Mouse (Mus musculus) left cerebral cortex, adult 8-10 months (tissue): ENCODE measurements at regions not wholly inside any gene's neighbourhood (a gene's known extent, or its start where the extent isn't known, plus 50 kb on each side); places are given as distances from the start of the nearest gene placed in this dataset.

ENCODE experiments used
- DNase-seq, 2 experiments: peaks; one replicate each; pipeline ENCODE4 v3.0.0; 2022; ENCODE audit warnings: low spot score in 2 of 2

DNA sequence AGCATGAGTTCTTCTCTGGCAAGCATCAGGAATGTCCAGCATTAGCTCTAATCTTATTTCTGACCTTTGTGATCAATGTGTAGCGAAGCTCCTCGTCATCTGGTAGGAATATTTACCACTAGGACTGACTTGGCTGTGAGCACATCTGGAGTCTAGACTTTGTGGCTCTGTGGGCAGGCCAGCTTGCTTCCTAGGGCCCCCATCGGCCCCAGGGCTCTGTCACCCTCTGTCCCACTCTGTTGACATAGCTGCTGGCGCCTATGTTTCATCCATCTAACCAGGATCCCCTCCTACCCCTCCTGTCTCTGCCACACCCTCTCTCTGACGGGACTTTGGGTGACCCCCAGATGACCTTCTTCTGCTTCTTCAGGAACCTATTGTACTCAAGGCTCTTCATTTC is 520.6 kb upstream of the Id2 start:
- DNase-seq, result no peak

DNA sequence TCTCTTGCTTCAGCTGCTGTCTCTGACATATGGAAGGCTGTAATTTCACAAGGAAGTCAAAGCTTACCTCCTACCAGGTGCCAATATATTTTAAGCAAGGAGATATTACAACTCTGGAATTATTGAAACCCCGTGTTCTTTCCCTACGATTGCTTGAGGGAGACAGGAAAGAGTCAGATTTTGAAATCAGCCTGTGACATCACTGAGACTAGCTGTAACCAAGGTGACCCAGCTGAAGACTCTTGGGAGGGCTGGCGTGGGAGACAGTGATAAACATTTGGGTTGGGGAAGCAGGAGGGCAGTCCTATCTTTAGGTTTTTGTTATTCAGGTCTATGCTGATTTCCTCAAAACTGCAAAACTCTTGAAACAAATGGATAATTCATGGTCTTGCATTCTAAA is 518.4 kb upstream of the Id2 start:
- peak in 1 of 2 experiments; percentile 32 for DNase-seq

DNA sequence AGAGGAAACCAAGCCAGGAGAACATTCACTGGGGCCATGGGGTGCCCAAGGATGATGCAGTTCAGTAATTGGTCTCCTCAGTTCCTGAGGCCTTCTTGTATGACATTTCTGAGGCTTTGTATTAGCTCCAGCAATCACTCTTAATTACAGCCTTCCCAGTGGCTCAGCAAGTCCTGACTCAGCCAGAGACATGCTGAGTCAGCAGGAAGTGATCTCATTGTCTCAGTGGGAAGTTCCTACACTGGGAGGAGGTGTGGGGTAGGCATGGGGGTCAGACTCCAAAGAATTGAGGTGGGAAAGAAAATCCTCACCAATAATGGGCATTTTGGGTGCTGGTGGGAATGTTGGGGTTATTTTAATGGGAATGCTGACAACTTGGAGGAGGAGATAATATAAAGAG is 516.5 kb upstream of the Id2 start:
- no peak for DNase-seq

DNA sequence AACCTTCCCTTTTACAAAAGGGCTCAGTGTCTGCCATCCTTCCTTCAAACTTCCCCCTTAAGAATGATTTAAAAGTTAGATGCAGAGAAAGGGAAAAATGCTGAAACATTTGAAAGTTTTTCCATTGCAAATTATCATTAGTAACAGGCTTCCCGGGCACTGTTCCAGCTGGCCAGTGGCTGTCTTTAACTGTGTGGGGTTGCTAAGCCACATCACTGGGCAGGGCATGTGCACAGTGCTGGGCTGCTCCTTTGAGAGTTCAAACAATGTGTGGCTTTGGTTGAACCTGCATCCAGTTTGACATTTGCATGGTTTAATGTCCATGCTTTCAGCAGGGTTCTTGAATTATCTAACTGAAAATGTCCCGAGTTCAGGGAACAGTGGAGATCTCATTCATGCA is 512.1 kb upstream of the Id2 start:
- DNase-seq, result no peak

DNA sequence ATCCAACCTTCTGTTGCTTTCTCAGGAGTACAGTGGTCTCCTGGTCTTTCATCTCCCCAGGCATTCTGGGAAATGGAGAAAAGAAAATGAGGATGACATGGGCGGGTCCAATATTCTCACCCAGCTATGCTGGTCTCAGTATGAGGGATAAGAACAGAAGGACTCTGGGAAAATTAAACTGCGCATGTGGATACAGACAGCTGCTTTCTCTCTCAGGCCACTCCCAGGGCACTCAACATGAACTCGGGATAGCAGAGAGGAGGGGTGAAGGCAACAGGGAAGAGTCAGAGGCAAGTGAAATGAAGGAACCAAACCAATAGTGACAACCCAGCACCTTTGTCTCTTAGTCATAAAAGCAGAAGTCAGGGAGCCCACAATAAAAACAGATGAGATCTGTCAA is 508.5 kb upstream of the Id2 start:
- DNase-seq, result no peak

DNA sequence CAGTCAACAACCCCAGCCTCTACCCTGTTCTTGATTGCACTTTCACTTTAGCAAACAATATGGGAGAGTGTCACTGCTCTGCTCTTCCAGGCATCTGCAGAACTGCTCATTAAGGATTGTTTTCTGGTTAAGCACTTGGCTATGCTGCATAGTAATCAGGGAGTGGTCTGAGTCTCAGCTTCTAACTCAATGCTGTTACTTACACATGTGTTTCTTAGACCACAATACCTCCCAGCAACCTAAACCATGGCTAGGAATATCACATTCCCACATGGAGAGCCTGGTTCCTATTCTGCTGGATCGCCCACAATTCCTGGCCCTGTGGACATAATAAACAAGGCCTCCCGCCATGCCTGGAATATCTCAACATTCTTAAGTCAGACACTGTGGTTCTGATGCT is 493.3 kb upstream of the Id2 start:
- DNase-seq, result no peak

DNA sequence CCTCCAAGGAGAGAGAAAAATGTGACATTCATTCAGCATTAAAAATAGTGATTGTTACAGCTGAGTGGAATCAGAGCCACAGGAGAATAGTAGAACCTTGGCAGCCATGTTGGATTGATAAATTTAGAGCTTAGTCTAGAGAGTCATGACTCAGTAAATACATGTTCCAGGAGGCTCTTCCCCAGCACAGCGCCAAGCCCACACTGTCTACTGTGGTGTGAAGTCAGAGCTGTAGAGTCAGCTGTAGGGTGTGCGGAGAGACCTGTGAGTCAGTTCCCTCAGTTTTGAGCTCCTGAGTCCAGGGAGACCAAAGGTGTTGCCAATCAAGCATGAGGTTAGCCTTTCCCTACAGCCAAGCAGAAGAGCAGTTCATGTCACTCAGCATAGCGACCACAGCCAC is 488.8 kb upstream of the Id2 start:
- DNase-seq, result peak in 1 of 2 experiments; percentile 50

DNA sequence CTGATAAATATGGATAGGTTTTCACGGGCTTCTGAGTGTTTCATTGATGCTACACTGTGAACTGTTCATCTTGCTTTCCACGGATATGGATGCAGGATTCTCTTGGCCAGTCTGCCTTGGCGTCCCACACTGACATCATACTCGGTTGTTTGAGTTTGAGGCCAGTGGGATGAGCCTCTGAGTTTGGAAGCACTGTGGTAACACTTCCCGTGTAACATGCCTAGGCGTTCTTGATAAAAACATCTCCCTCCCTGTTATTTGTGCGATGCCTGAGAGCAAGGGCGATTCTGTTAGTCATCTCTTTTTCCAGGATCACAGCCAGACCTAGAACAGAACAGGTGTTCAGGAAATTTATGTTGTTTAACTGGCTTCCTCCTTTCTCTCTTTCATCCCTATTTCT is 482.5 kb upstream of the Id2 start:
- DNase-seq, result peak in 1 of 2 experiments; percentile 64

DNA sequence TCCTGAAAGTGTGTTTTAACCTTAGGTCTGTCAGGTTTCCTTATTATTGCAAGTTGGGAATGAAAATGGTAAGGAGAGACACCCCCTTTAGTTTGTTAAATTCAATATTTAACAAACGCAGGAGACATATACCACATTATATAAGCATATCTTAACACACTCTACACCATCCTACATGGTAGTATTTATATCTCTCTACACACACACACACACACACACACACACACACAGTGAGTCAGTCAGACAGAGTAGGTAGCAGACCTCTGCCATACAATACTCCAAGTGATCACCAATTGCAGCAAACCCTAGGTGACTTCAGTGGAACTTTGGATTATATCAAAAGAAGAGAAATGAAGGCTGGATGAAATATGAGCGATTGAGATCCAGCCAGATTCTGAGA is 468.2 kb upstream of the Id2 start:
- DNase-seq, result peak in 1 of 2 experiments; percentile 28

DNA sequence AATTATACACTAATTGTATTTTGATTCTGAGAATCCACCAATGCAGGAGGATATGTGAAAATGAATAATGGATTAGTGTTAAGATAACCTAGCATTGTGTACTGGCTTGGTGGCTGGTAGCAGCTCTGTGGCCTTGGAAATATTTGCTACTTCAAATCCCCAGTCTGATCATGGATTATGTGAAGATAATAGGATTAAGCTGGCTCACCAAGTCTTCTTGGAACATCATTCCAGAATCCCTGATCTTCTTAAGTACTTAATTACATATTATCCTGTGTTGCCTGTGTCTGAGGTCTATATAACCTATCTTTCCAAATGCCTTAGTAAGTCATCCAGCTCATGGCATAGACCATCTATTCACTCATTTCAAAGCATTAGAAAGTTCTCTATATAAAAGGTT is 462.7 kb upstream of the Id2 start:
- DNase-seq, result no peak

DNA sequence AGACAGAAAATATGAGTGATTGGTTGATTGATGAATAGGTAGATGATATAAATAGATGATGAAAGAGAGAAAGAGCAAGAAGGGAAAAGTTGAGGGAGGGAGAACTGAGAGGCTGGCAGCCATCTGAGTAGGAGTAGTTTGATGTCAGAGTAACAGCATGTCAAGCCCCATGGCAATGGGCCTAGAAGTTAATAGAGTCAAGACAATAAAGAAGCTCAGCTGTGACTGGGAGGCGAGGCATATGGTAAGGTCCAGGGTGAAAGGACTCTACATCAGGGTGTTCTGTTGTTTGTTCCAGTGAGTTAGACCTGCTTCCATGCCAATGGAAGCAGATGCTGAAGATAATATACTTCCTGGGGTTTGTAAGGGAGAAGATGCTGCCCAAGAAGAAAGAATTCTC is 456.7 kb upstream of the Id2 start:
- DNase-seq, result no peak

DNA sequence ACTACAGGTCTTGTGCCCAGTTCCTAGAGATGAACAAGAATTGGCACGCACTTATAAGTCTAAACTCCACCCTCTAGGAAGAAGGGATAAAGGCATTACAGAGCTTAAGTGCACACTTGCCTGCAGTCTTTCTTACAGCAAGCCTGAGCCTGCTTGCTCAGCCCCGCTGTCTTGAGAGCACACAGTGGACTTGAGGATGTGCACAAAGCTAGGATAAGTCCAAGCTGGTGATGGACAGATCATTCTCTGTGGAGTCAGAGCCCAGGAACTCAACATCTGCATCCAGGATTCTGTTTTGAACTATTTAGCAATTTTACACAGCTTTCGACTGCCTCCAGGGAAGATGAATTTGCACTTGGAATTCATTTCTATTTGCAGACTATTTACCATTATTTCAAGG is 452.8 kb upstream of the Id2 start:
- DNase-seq, result no peak

DNA sequence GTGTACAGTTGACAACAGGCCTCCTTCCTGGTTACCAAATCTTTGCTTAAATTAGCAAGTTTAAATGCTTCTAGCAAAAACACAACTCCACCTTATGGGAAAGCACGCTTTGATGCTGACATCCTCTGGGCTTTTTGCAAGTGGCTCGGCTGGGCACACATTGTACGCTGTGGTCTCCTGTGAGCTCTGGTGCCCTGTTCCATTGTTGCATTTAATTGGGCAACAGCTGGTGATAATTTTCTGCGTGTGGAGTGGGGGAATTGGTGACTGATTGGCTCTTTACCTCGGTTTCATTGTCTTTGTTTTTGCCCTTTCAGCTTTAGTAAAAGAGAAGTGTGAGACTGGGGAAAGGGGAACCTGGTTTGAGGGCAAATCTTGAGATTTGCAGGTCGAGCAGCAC is 447.3 kb upstream of the Id2 start:
- no peak for DNase-seq

DNA sequence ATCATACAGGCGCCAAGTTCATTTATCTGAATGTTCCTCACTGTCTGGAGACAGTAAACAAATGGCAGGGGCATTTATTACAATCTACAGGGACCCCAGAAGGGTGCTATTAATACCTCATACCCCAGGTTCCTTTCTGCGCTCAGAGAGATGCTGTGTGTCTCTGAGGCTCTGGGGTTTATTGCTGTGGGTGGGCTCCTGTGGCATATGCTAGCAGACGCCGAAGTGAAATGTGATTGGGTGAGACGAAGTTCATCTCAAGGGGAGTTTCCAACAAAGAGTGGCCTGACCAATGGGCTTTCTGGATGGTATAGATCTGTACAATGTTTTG is 437.6 kb upstream of the Id2 start:
- no peak for DNase-seq

DNA sequence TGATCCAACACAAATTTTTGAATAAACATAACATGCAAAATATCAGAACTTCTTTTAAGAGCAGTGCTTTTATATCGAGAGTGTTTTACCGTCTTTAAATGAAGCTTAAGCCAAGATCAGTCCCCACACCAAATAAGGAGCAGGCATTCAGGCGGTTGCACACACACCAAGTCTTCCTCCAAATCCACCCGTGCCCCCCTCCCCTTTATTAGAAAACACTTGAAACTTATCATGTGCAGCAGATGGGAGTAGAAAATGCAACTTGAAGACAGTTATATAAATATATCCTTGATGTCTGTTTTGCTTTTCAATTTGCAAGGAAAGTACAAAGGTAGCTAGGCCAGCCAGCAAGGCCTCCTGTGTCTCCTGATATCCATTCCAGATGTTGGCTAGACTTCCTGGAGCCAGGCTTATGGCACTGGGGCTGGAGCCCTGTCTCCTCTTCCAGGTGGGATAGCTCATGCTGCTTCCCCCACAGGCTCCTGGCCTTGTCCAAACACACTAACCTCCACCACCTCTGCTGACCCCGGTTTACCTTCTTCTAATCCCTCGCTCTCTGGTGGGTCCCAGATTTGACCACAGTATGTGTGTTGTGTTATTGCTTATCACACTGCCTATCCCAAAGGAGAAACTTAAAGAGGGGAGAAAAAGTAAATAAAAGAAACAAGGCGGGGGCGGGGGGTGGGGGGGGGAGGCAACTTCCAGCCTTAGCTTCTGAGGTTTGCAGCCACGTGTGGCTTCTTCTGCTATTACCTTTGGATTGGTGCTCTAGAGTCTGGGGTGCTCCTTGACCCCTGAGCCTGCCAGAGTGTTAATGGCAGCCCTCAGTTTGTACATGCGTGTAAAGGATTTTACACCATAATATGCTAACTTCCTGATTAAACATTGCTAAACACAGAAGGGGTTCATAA is 437.0 kb upstream of the Id2 start:
- no peak for DNase-seq

DNA sequence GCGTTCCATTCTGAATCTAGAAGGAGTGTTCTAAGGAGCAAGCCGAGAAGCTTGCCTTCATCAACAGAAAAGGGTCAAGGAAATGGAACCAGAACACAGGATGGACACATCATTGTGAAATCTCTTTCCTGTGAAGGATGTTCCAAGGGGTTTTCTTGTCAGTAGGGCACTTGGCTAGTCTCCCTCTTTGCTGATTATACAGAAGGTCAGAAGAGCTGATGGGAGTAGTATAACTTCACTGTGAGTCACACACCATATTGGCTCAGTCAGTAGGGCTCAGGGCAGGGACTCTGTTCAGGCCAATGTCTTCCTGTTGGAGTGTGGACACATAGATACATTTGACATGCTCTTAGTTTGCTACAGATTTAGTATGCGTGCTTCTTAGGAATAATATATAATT is 433.5 kb upstream of the Id2 start:
- DNase-seq, result no peak

DNA sequence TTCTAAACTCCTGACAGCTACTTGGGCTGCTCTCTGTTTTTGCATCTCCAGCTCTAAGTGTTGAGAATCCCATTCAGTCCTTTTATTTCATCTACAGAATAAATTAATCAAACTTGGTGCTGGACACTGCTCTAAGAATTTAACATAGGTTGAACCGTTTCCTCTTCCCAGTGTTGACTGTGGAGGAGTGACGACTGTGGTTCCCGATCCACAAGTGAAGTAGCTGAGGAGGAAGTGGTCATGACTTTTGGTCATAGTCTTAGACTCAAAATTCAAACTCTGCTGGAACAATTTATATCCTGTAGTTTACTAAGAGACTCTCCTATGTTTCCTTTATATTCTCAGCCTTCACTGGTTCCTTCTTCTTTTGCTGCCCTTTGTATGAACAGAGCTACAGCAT is 432.6 kb upstream of the Id2 start:
- no peak for DNase-seq

DNA sequence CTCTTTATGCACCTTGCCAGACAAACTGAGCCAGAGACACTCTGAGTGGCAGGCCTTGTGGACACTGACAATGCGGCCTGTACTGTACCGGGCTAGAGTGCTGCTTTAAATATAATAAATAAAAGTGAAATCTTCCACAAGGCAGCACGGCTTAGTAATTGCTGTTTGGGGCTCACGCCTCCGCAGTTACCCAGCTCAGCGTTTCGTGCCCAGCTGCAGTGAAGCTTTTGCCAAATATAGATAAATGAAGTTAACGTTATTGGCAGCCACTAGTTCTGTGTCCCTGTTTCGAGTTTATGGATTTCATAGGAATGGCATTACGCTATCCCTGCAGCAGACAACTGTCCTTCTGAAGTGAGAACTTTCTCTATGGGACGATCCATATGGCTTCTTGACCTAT is 429.7 kb upstream of the Id2 start:
- peak in 1 of 2 experiments; percentile 62 for DNase-seq

DNA sequence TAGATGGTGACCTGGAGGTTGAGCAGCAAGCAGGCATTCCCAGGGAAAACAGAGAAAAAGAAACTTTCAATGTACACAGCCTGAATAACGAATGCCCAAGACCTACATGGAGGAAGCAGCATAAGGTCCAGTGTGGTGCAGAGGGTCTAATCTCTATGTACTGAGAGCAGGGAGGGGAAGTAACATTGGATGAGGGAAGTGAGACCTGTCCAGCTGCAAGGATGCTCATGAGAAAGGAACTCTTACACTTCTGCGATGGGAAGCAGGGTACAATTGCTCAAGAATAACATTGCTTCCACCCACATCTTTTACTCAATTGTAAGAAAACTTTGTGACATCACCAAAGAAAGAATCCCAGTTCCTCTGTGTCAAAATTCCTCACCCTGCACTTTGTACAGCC is 419.8 kb upstream of the Id2 start:
- DNase-seq, result no peak

DNA sequence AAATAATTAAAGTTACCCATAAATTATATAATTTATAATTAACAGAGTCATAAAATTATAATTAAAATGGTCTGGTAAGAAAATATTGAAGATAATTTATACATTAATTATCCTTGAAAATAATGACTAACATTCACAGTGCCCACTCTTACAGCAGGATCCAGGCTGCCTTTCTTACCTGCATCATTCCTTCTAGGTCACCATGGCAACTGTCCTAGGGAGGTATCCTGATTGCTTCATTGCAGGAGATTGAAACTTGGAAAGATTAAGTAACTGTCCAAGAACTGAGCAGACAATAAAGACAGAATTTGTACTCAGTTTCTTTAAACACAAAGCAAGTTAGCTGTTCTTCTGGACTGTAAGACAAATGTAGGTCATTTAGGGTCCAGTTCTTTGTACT is 416.7 kb upstream of the Id2 start:
- DNase-seq, result no peak

DNA sequence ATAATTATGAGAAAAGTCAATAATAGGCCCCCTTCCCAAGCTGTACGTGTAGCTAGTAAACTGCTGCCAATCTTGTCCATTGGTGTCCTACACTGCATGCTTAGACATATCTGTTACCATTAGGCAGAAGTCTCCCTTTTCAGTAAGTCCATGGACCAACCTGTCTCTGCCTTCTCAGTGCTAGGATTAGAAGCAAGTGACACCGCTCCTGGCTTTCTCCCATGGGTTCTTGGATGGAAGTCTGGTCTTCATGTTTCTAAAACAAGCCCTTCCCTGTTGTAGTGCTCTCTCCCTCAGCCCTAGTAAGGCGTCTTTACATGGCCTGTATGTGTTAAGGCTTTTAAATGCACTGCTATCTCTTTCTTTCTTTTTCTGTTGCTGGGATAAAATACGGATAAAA is 412.7 kb upstream of the Id2 start:
- DNase-seq, result no peak

DNA sequence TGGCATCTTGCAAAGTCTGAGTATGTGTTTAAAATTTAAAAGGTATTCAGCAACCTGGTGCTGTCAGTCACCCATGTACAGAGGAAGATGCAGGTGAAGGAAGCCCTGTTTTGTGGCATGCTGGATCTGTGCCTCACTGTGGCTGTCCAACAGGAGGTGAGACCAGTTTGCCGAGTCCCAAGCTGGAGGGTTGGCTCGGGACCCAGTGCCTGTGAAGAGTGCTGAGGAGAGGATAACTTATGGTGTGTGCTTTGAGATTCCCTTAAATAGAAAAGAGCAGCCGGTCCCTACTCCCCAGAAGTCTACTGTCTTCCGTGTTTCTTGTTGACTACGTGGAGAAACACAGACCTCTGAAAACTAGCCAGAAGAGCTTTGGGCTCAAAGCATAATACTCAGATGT is 396.3 kb upstream of the Id2 start:
- no peak for DNase-seq

DNA sequence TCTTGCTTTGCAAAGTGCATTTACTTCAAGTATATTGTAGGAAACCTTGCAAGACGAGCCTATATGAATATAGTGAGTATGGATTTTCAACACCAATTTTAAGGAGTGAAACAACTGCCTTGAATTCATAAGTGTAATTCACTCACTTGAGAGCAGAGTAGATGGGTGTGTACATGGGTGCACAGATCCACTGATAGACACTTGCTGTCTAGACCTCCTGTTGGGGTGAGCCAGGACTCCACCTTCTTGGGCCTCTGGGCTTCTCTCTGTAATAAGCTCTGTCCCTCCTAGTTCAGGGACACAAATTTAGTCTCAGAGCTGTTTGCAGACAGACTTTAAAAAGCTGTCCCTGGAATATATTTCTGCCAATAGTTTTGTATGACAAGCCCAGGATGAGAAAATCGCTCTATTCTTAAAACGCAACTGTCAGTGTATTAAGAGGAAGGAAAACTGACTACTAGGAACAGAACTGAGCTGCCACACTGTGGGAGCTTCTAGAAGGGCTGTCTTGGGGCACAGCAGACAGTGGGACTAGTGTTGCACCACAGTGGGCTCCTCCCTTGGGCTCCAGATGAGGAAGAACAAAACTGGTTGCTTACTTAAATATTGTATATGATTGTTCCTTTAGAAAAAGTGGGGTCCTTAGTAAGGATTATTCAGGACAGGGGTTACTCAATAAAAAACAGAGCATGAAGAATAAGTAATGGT is 395.7 kb upstream of the Id2 start:
- DNase-seq, result no peak
